Mouse (Mus musculus) G1E (cell line): ENCODE measurements around the gene Apaf1. TPM values are rescaled to one million over a fixed set of nuclear protein-coding genes. Genes with fewer than 3 reads are reported as not detected.

Source experiments
- ATAC-seq: 2 replicates; pipeline ENCODE4 v1.8.0; 2016; ENCODE audit warnings: mild to moderate bottlenecking; ENCODE audit not compliant: insufficient number of reproducible peaks, poor library complexity, low FRiP score, severe bottlenecking; ENCODE audit errors: extremely low read depth
- DNase-seq: peaks from one replicate; pipeline ENCODE4 v3.0.0; 2012; ENCODE audit warnings: low spot score
- H3K27me3 ChIP-seq: 2 replicates; pipeline ENCODE4 v1.6.1; 2012; ENCODE audit warnings: mild to moderate bottlenecking, low read length, inconsistent platforms; ENCODE audit not compliant: insufficient read depth
- H3K36me3 ChIP-seq: replicated peaks from 2 replicates; pipeline ENCODE3; 2012; ENCODE audit warnings: mild to moderate bottlenecking, inconsistent platforms
- H3K4me1 ChIP-seq: 2 replicates; pipeline ENCODE4 v1.6.1; 2012; ENCODE audit warnings: low read depth, low read length, inconsistent platforms, mixed read lengths; ENCODE audit not compliant: insufficient read depth
- H3K4me3 ChIP-seq: 2 replicates; pipeline ENCODE4 v1.5.1; 2012; ENCODE audit warnings: low read depth, mild to moderate bottlenecking, inconsistent platforms, low read length, moderate library complexity, mixed read lengths
- H3K9me3 ChIP-seq: replicated peaks from 2 replicates; pipeline ENCODE4 v1.6.1; 2012; ENCODE audit warnings: inconsistent platforms
- CTCF ChIP-seq: IDR thresholded peaks from 2 replicates; pipeline ENCODE4 v1.5.1; 2012; ENCODE audit warnings: low read depth, low read length, inconsistent platforms, mixed read lengths
- GATA1 ChIP-seq: IDR thresholded peaks from 2 replicates; pipeline ENCODE4 v1.6.1; 2012; ENCODE audit warnings: borderline replicate concordance, low read length, inconsistent platforms, mixed read lengths
- GATA2 ChIP-seq: IDR thresholded peaks from 2 replicates; pipeline ENCODE4 v1.6.1; 2012; ENCODE audit warnings: low read depth, low read length, inconsistent platforms, borderline replicate concordance
- POLR2AphosphoS5 ChIP-seq: IDR thresholded peaks from 2 replicates; pipeline ENCODE4 v1.6.1; 2012; ENCODE audit warnings: low read depth, low read length, inconsistent platforms; ENCODE audit not compliant: insufficient replicate concordance
- TAL1 ChIP-seq: conservative IDR thresholded peaks from 2 replicates; pipeline ENCODE4 v1.6.1; 2012; ENCODE audit warnings: low read depth, low read length, inconsistent platforms, mixed read lengths
- polyA plus RNA-seq: library from polyadenylated mRNA; stranded (reverse); fragments of >175 nt; gene quantifications from 2 replicates; pipeline ENCODE4 v1.2.3, GENCODE M21; 2012
- total RNA-seq, 2 experiments: library from RNA; stranded (forward) in 1 of 2; stranded (reverse) in 1 of 2; fragments of 200-1000 nt in 1 of 2; fragments of >200 nt in 1 of 2; fragmentation: Nextera tagmentation in 1 of 2; gene quantifications; 2 replicates each; pipeline ENCODE4 v1.2.3; 2014 to 2017

Gene Apaf1
- total and polyA plus RNA-seq, 3 experiments = 17.4 to 42.7 (median 40.6) TPM

DNA sequence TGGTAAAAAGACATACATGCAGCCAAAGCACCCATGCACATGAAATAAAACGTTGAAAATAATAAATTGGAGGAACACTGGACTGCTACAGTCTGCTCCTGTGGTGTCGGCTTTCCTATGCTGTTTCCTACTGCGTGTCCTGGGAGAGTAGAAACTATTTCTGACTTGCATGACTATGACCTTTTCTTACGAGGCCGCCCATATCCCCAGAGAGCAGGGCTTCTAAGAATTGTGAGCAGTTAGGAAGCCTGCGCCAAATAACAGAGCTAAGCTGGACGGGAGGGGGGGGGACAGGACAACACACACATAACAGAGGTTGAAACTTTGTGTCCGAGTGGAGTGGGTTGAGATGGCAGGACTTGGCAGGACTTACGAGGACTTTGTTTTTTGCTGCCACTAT is 51.4 kb downstream of the Apaf1 start:
- Histone ChIP-seq H3K4me3 (no peak overlapping the region), H3K9me3 (no peaks in the 10 kb centered on the region), H3K4me1 (no peaks in the 10 kb centered on the region), H3K36me3 (peaks cover 67% of the 10 kb centered on the region), H3K27me3 (no peaks in the 10 kb centered on the region)
- DNase-seq = no peak
- ATAC-seq = no peak
- TF ChIP-seq GATA2 = no peak
- no peak for TF ChIP-seq TAL1

DNA sequence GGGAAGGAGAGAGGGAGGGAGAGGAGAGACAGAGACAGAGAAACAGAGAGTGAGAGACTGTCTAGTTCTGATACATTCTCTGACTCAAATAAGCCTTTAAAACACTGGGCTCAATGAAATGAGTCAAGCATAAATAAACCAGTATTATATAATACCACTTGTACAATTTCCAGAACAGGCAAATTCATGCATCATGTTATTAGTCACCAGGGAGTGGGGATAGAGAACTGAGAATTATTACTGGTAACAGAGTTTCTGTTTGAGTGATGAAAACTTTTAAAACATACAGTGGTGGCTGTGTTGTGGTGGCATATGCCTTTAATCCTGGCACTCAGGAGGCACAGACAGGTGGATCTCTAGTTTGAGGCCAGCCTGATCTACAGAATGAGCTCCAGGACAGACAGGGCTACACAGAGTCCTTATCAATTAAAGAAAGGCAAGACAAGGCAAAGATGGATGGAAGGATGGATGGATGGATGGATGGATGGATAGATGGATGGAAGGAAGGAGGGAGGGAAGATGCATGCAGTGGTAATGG is 53.5 kb downstream of the Apaf1 start:
- ATAC-seq (no peak), DNase-seq (no peak)
- no peaks in the 10 kb centered on the region for H3K9me3 ChIP-seq
- H3K36me3 ChIP-seq = peaks cover 56% of the 10 kb centered on the region
- TF ChIP-seq CTCF = no peak
- no peak overlapping the region for H3K4me3 ChIP-seq
- no peaks in the 10 kb centered on the region for H3K27me3 ChIP-seq
- H3K4me1 ChIP-seq = no peaks in the 10 kb centered on the region

- peaks cover 50% of the 10 kb centered on the region for H3K36me3 ChIP-seq
- ATAC-seq = no peak
- H3K4me1 ChIP-seq = no peaks in the 10 kb centered on the region
- no peaks in the 10 kb centered on the region for H3K9me3 ChIP-seq
- no peaks in the 10 kb centered on the region for H3K27me3 ChIP-seq
- DNase-seq = no peak
- TF ChIP-seq CTCF (no peak), GATA1 (no peak), POLR2AphosphoS5 (no peak), GATA2 (no peak), TAL1 (no peak)
- H3K4me3 ChIP-seq = no peak overlapping the region
Observed at GRCm38 (mm10) chr10:91027964-91028363, 54.6 kb downstream of the Apaf1 start.

GRCm38 (mm10) chr10:91027468-91027867 is 55.1 kb downstream of the Apaf1 start:
- Histone ChIP-seq H3K27me3 (no peaks in the 10 kb centered on the region), H3K36me3 (peaks cover 48% of the 10 kb centered on the region), H3K4me1 (no peaks in the 10 kb centered on the region), H3K9me3 (no peaks in the 10 kb centered on the region), H3K4me3 (no peak overlapping the region)
- no peak for DNase-seq
- no peak for ATAC-seq
- TF ChIP-seq CTCF (no peak), POLR2AphosphoS5 (no peak), GATA2 (no peak), GATA1 (no peak), TAL1 (no peak)

DNA sequence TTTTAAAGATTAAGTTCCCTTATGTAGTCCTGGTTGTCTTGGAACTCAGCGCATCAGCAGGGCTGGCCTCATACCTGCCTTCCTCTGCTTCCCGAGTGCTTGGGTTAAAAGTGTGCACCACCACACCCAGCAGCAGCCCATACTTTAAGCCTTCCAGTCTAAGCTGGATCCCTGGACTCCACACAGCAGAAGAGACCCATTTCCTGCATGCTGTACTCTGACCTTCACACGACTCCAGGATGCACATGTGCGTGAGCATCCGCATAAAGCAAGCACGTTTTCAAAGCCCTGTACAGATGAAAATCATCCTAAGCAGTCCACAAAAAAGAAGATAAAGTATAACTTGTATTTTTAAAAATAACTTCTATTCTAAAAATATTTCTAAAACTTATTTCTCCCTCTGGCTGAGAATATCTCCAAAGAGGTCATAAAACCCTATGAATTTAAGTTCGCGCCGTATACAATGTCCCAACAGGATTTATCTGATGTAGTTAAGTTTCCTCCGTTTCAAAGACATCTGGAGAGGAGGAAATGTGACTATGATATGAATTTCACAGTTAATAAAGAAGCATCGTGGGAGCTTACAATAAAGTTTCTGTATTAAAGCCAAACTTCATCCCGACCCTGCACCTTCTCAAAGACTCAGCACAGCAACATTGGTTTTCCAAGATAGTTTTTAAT is 76.6 kb downstream of the Apaf1 start:
- H3K4me3 ChIP-seq = no peak overlapping the region
- no peaks in the 10 kb centered on the region for H3K9me3 ChIP-seq
- TF ChIP-seq CTCF = no peak
- no peak for TF ChIP-seq TAL1
- TF ChIP-seq GATA1 = no peak
- H3K36me3 ChIP-seq = peaks cover 45% of the 10 kb centered on the region
- no peak for ATAC-seq
- no peaks in the 10 kb centered on the region for H3K27me3 ChIP-seq
- no peak for DNase-seq
- H3K4me1 ChIP-seq = no peaks in the 10 kb centered on the region

DNA sequence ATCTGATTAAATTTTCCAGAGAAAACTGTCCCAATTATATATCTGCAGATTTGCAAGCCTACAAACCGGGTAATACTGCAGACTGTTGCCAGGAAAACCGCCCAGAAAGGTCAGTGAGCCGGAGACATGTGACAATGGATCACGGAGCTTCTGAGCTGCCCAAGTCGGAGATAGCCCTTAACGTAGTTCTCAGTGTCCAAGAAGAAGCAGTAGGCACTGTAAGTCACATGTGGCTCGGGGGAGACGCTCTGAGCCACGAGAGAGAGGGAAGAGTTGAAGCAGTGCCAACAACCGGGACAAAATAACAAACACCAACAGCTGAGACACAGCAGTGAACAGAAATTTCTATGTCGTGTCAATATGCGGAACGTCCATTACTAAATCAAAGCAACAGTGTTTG is 81.1 kb downstream of the Apaf1 start:
- Histone ChIP-seq H3K27me3 (no peaks in the 10 kb centered on the region), H3K4me3 (no peak overlapping the region), H3K36me3 (peaks cover 61% of the 10 kb centered on the region), H3K9me3 (no peaks in the 10 kb centered on the region), H3K4me1 (no peaks in the 10 kb centered on the region)
- DNase-seq (no peak), ATAC-seq (no peak)
- no peak for TF ChIP-seq CTCF
- TF ChIP-seq GATA2 = no peak
- no peak for TF ChIP-seq POLR2AphosphoS5
- TF ChIP-seq GATA1 = no peak
- no peak for TF ChIP-seq TAL1

DNA sequence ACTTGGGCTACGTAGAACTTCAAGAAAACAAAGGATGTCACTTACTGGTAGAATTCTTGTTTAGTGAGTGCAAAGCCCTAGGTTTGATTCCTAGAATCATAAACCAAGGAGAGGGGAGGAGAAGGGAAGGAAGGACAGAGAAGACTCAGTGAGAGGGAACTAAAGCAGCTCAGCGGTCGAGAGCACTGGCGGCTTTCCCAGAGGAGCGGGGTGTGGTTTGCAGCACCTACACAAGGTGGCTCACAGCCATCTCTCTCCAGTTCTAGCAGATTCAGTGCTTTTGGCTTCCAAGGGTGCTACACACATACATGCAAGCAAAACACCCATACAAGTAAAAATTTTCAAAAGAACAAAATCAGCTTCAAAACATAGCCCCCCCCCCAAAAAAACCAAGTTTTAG is 82.7 kb downstream of the Apaf1 start:
- ATAC-seq (no peak), DNase-seq (no peak)
- TF ChIP-seq CTCF (no peak), GATA1 (no peak)
- H3K4me1 ChIP-seq = no peaks in the 10 kb centered on the region
- no peaks in the 10 kb centered on the region for H3K27me3 ChIP-seq
- peaks cover 67% of the 10 kb centered on the region for H3K36me3 ChIP-seq
- H3K4me3 ChIP-seq = no peak overlapping the region
- H3K9me3 ChIP-seq = no peaks in the 10 kb centered on the region
